Mouse (Mus musculus) cerebral cortex, adult 2 months (tissue): ENCODE measurements around the gene Rptor.

Experiments used
- WGBS: fragments of 180-500 bp; shearing (Covaris S2); methylation state at CpG from one replicate; pipeline ENCODE4 v1.1.7; 2018; 5-methylcytosine and 5-hydroxymethylcytosine counted together

The Rptor gene

DNA sequence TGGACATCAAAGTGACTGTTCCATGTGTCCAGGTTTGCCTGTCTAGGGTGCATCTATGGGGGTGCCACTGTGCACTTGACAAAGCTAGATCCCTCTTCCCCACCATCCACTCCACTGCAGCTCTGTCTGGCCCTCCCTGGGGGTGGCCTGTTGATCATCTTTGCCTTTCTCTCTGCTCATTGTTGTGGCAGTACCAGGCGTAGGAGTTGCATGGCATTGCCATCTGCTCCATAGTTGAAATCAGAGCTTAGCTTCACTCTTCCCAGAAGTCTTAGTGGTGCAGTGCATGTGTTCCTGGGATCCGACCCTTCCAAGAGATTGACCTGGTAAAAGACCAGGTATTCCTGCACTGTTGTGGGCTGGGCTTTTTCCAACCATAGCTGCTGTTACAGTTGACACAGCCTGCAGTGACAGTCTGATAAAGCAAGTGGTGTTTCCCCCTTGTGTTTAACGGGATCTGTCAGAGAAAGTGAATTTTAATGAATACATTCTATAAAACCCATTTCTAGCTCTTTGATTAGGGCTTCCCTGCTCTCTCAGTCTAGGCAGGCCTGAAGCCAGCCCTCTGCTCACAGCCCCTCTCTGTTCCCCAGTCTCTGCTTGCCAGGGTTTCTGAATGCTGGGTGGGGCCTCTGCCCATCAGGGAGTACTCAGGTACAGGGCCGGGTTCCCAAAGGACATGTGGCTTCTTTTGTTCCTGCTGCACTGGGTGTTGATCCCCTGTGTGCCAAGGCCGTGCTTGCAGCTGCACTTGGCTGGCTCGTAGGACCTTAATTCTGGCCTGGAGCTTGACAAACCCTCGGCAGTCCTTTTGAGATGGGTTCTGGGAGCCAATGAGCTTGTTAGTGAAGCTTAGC is 136.5 kb downstream of the Rptor start:
- WGBS: 45% methylated on average over 7 of the region's 7 CpGs

DNA sequence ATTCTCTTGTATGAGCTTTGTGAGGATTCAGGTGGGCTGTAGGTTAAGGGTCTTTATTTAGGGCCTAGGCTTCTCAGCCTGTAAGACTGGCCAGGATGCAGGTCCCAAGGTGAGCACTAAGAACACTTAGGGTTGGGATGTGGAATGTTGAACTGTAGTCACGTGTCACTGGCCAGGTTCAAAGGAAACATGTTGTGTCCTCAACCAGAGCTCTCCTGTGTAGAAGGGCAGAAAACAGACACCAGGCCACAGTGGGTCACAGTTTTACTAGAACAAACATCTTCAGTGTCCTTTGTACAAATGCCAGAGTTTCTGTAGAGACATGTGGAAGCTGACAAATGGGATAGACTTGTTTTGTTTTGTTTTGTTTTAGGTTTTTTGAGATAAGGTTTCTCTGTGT is 138.7 kb downstream of the Rptor start:
- WGBS: 71% methylated on average over 1 of the region's 1 CpGs

DNA sequence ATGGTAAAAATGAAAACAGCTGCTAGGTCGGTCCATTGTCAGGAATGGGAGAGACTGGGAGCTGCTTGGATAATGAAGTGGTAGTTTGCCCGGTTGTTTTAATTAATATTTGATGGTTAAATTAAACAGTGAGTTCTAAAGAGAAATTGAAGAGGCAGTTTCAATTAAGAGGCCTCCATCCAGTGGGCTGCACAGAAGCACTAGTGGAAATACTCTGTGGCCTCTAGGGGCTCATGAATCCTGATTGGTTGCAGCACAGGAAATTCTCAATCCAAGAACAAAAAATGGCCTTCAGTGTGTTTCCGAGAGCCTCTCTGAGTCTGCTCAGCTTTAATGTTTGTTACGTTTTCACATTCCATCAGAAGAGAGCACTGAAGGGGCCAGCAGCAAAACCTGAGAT is 141.7 kb downstream of the Rptor start:
- 79% methylated on average over 4 of the region's 4 CpGs for WGBS

DNA sequence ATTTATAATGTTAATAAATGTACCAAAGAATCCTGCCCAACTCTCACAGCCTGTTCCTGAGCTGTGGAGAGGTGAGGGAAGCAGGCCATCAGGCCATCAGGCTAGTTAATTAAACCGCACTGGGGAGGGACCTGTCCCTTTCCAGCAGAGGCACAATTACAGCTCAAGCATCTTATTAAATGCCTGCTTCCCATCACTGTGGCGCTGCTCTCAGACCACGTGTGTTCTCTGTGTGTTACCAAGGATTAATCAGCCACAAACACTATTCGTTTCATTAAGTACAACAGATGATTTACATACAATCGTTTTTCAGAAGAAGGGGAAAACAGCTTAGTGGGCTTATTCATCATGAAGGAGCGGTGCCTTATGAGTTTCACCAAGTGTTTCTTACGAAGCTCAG is 142.6 kb downstream of the Rptor start:
- 78% methylated on average over 7 of the region's 7 CpGs for WGBS

DNA sequence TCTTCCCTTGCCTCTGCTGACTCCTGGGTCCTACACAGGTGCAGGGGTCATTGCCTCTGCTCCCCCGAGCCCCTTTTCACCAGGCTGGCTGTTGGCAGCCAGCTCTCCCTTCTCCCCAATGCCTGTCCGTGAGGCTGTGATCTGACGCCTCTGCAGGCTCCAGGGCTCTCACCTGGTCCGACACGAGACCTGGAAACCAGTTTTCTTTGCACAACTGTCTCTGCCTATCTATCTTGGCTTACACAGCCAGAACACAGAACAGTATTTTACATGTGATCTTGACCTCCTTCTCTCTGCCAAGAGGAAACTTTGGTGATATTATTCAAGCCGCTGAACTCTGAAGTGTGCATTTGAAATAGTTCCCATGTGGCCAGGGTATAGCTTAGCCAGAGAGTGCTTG is 151.8 kb downstream of the Rptor start:
- WGBS: 93% methylated on average over 6 of the region's 6 CpGs

DNA sequence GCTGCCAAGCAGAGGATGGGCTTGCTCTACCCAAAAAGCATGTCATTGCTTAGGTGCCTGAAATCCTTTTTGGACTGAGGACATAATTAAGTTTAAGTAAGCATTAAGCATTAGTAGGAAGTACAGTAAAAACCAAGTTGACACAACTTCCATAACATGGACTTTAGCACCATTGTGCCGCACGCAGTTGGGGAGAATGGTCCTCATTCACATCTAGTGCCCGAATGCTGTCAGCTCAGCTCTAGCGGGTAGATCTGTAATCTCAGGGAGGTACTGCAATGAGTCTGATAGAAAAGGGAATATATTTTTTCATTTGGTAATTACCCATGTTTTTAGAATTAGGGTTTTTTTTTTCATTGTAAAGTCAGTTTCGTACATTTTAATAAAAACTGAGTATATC is 155.5 kb downstream of the Rptor start:
- 90% methylated on average over 5 of the region's 5 CpGs for WGBS

DNA sequence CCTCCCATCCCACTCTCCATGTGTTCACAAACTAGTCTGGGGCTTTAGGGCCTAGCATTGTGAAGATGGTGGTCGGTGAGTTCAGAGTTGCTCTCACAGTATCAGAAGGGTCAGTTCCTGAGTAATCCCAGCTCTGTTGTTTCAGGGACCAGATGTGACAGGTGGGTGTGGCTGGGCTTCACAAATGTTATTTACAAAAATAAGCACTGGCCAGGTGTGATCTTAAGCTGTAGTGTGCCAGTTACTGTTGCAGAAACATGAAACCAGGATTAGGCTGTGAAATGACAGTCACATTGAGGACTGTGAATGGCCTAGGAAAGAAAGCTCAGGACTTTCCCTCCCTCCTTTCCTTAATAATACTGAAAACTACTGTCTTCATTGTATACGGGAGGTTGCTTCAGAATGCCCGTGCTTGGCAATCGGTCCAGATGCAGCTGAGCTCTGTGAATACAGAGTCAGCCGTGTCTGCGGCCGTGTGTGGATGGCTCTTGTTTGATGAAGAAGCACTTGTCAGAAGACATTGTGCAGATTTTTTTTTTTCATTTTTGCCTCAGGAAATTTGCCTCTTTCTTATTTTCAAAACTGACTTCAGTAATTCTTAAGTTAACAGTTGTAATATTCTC is 156.1 kb downstream of the Rptor start:
- 67% methylated on average over 7 of the region's 7 CpGs for WGBS

DNA sequence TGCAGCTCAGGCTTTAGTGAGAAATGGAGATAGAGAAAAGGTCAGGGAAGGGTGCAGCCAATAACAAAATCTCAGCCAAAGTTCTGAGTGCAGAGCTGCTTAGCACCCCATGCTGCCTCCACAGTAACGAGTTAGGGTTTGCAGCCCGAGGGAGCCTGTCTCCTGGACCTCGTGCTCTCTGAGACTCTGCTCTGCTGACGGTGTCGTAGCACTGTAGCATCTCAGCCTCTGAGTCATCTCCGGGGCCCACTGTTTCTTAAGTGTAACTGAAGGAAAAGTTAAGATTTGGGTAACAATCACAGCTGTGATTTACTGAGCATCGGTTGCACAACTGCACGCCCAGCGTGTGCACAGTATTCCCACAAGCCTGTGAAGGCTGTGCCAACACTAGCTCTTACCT is 160.2 kb downstream of the Rptor start:
- 42% methylated on average over 9 of the region's 9 CpGs for WGBS

DNA sequence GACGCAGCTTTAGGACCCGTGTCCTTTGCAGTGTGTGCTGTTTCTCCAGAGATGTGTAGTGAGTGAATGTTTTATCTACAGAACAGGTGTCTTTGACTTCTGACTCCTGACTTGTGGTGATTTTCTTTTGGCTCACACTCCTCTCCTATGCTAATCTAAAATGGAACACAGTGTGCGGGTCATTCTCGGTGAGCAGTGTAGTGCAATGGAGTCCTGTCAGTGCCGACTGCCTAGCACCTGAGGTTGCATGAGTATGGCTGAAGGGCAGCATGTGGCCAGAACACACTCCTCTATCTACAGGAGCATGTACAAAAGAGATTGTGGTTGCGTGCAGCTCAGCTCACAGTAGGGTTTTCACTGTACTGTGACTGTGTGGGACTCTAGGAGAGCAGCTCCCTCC is 163.3 kb downstream of the Rptor start:
- WGBS: 96% methylated on average over 6 of the region's 6 CpGs

DNA sequence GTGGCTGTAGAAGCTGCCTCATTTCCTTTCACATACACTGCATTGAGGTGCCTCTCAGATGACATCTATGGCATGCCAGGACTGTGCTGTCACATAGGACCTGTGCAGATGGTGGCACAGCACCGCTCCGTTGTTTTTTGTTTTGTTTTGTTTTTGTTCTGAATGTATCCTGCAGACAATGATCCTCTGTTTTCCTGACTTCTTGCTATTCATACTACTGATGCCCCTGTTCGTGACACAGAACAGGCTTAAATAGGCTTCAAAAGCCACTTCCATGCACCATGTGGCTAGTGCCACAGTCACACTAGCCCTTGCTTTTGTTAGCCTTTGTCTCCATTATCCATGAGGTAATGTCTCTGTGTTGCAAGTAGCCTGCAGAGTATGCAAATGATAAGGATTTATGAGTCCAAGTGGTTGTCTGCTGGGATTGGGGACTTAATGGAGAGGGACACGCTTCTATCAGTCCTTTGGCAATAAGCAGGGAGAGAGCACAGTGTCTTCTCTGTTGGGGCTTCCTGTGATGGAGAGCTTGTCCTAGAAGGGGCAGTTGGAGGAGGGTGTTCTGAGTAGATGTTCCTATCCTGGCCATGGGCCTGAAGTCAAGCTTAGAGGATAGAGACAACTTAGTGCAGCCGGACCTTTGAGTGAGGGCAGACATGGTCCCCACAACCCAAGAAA is 164.2 kb downstream of the Rptor start:
- 63% methylated on average over 5 of the region's 5 CpGs for WGBS

DNA sequence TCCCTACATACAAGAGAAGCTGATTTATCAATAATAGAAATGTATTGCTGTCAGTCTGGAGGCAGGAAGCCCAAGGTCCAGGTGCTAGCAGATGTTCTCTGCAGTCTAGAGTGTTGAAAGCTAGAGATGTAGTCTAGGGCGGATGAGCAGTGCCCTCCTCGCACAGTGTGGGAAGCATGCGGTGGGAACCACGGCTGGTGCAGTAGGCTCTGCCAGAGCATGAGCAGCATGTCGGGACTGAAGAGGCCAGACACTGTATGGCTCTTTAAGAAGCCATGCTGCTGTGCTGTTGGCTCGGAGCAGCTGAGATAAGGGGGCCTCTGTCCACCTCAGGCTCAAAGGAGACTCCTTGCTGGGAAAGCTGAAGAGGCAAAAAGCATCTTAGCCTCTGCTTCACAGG is 164.8 kb downstream of the Rptor start:
- 39% methylated on average over 6 of the region's 6 CpGs for WGBS

DNA sequence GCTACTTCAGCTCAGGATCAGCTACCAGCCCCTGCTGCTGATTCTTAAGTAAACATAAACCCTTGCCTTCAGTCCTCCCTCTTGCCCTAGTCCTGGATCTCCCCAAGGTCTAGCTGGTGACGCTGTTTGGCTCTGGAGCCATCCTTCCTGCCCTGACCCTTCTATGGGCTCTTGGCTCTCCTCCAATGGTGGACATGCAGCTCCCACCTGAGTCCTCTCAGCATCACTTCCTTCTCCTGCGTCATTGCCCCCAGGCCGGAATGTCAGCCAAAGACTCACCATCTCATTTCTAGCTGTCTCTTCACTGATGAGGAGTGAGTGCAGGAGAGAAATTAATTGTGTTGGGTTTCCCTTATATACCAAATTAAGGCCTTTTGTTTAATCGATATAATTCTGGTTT is 165.8 kb downstream of the Rptor start:
- 88% methylated on average over 4 of the region's 4 CpGs for WGBS

DNA sequence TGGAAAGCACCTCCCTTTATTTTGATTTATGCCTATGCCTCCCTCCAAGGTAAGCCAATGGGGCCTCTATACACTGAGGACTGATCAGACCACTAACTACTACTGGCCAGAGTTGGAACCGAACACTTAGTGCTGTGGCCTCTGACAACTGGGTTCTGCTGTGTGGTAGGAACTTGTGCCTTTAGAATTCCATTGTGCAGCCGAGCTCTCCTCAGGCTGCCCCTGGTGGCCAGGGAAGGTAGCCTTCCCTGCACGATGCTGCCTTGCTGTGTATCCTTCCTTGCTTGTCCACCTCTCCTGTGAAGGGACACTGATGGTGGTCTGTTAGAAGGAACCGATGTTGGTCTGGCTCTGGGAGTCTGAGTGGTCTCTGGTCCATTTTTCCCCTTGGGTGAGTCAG is 167.0 kb downstream of the Rptor start:
- WGBS: 69% methylated on average over 4 of the region's 4 CpGs

DNA sequence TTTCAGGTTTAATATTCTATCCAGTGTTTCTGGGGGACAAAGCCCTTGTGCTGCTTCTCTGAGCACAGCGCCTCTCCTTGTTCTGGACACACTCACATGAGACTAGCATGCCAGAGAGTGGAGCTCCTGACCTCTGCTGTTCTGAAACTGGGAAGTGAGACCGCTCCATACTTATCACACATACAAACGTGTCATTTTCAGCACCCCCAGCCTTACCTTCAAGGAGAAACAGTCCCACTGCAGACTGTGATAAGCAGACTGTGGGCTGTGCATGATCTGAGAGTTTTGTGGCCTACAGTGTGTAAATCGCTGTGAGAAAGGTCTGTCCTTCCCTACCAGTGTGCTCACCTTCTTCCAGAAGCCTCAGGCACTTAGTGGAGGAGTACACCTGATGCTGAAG is 168.3 kb downstream of the Rptor start:
- WGBS: 85% methylated on average over 4 of the region's 4 CpGs

DNA sequence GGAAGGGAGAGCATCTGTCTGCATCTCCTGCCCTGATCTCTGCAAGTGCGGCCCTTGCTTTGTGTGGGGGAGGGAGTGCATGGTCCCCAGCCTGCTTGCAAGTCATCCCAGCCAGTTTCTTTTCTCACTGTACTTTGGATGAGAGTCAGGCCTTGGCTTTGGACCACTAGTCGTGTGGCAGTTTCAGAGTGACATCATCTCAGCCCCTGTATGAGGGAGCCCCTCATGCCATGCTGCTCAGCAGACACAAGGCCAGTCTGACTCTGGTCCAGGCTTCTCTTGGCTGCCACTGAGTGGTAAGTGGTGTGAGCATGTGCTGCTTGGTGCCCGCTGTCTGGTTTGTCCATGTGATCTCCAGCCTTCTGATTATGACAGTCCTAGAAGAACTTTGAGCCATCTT is 170.2 kb downstream of the Rptor start:
- WGBS: 43% methylated on average over 3 of the region's 3 CpGs

DNA sequence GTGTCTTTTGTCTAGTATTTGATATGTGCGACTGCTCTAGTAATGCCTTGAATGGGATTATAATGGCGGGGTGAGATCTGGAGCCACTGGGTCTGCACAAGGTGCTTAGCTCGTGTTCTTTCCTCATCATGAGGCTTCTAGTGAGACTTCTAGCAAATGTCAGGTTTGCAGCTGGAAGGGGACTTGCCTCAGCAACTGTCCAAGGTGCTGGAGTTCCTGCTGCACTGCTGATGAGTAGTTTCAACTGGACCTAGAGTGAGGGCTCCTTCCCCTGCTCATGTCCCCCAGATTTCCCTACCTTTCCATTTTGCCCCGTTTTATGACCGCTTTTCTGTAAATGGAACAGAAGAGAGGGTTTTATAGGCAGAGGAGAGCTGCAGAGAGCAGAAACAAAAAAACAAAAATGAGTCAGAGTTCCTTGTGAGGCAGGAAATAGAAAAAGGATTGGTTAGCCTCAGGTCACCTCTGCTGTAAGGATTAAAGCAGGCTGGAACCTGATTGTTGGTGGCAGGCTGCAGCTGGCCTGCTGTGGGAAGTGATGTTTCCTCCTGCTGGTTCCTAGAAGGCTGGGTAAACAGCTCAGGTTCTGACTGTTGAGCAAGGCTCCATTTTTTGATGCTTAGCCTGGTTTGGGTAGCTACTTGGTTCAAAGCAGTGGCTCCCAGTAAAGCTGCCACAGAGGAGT is 172.5 kb downstream of the Rptor start:
- 78% methylated on average over 5 of the region's 5 CpGs for WGBS

DNA sequence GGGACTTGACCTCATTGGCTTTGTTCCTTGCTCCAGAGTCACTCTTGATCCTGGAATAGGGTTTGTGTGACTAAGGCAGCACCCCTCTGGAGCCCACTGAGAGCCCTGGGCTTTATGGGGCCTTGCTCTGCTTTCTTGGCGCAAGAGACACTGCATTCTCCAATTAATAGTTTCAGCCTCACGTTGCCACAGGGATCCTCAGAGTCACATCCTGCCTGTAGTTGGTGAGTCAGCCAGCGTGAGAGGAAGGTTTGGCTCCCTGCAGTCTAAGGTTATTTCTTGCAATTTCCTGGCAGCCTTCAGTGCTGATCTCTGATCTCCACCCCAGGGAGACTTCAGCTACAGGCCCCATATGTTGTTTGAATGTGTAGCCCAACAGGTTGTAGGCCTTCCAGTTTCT is 174.5 kb downstream of the Rptor start:
- 57% methylated on average over 3 of the region's 3 CpGs for WGBS

DNA sequence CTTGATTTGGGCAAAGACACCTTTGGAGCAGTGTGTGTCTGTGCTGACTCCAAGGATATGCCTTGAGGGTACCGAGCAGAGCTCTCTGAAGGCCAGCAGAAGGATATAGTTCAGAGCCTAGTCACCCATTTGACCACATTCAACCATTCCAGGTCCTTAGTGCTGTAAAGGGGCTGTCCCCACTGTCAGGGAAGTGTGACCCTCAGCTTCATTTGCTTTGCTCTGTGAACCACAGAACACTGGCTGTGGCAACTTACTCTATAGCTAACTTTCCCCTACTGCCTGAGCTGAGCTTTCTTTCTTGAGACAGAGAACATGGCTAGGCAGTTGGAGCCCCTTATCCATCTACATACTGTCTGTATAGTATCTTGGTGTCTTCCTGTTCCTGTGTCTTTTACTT is 175.2 kb downstream of the Rptor start:
- 93% methylated on average over 1 of the region's 1 CpGs for WGBS

DNA sequence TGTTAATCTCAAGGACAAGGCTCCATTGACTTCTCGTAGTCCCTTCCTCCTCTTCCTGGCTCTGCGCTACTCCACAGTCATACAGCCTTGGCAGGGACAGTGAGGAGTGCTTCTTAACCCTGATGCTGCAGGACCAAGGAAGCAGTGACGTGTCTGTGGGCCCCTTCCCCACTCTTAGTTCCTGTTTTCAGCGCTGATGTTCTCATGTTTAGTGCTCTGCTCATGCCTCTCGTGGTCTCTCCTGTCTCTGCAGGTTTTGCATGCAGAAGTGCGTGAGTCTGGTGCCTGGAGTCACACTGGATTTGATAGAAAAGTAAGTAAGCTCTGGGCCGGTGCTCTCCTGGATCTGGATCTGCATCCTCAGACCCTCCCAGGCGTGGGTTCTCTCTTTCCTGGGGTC is 177.6 kb downstream of the Rptor start:
- WGBS: 74% methylated on average over 8 of the region's 8 CpGs

DNA sequence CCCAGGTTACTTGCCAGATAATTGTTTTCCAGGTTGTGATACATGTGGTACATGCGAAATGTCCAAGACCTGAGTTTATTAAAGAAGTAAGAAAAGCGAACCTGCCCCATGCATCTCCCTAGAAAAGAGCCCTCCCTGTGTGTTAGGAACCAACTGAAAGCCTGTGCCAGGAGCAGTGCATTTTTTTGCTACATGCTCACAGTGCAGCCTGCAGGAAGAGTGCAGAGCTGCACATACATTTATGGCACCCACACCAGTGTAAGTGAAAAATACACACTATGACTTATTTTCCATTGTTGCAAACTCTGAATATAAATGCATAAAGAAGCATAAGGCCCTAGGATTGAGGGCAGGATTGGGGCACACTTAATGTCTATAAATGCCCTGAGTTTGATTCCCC is 178.5 kb downstream of the Rptor start:
- 89% methylated on average over 2 of the region's 2 CpGs for WGBS

DNA sequence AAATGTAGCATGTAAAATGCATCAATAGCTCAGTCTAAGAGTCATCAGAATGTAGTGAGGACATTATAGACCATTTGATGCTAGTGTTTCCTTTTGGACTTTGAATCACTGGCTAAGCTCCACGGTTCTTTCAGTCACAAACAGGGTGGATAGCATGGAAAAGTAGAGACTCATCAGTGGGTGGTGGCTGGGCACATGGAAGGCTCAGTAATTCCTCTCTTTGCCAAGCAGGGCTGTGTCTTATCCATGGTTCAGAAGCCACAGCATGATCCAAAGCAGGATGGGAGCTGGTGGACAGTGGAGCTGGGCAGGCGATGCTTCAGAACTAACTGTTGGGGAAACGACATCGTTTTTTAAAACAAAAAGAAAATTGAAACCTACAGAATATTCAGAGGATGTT is 179.0 kb downstream of the Rptor start:
- WGBS: 66% methylated on average over 4 of the region's 4 CpGs

DNA sequence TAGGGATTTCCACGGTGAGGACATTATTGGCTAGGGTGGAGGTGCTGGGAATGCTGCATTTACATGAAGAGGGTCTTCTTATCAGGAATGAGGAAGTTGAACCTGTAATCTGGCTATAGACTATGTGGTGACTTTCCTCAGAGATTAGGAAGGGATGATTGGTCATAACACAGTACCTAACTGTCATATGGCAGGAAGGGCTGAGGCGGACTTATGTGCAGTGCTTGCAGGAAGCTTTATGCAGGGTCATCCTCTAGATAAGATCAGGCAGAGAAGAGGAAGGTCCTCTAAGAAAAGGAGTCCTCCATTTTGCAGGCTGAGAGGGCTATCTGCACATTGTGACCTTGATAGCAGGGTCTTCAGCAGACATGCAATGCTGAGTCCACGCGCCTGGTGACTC is 180.9 kb downstream of the Rptor start:
- whole genome bisulfite sequencing: 93% methylated on average over 4 of the region's 4 CpGs
